Mouse (Mus musculus): Measurements from ENCODE around the gene Sipa1l2. TPM values are rescaled to one million over a fixed set of nuclear protein-coding genes. Genes with fewer than 3 reads are reported as not detected.

Sipa1l2 gene
- polyA plus RNA-seq, 1 experiment from 2014 or later = 4.9 TPM

DNA sequence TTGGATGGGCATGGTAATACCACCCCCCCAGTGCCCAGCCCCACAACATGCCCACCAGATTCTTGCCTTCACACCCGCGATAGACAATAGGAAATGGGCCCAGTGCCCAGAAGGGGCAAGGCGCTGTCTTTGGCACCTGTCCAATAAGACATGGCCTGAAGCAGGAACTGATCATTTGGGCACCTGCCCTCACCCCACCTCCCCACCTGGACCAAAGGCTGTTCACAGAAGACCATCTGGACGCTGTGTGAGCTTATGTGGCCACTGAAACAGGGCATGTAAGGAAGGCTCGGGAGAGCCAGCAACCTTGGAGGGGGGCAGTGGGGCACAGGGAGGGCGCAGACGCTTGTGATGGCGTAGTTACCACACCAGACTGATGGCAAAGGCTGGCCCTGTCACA is 174.6 kb downstream of the Sipa1l2 start:
- Histone ChIP-seq H3K4me3 (ENCODE audit: low read length) (no peak overlapping the region), H3K27ac (ENCODE audit: low read length) (no peak overlapping the region), H3K9me3 (ENCODE audit: control insufficient read depth, low read length) (no peaks in the 10 kb centered on the region), H3K27me3 (replicated peaks; ENCODE audit: control insufficient read depth, insufficient read depth, low read length) (no peaks in the 10 kb centered on the region), H3K4me1 (ENCODE audit: control insufficient read depth, insufficient read depth, low read length) (peaks cover 6% of the 10 kb centered on the region), H3K9ac (ENCODE audit: low read depth, low read length) (no peak overlapping the region), H3K36me3 (ENCODE audit: control insufficient read depth, insufficient read depth, low read length) (no peaks in the 10 kb centered on the region), H3K4me2 (ENCODE audit: low read depth, low read length) (no peak overlapping the region)
- WGBS = 75% methylated on average over 8 of the region's 8 CpGs
- no peak for ATAC-seq

DNA sequence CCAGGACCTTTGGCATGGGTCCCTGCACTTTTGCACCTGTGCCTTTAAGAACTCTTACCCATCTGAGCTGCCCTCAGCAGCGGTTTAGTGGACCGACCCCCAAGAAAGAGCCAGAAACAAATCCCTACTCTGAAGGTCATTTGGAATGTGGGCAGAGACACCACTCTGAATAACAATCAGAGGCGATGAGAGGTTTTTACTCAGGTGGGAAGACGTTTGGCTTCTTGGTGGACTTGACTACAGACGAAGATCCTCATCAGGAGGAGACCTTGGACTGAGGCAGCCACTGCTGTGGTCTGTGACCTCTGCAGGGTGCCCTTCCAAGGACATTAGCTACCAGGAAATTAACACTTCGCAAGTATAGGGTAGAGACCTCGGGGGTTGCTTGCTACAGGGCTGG is 177.9 kb downstream of the Sipa1l2 start:
- Histone ChIP-seq H3K27me3 (replicated peaks; ENCODE audit: control insufficient read depth, insufficient read depth, low read length) (no peaks in the 10 kb centered on the region), H3K4me2 (ENCODE audit: low read depth, low read length) (no peak overlapping the region), H3K27ac (ENCODE audit: low read length) (no peak overlapping the region), H3K4me3 (ENCODE audit: low read length) (no peak overlapping the region), H3K9ac (ENCODE audit: low read depth, low read length) (no peak overlapping the region), H3K4me1 (ENCODE audit: control insufficient read depth, insufficient read depth, low read length) (peaks cover 20% of the 10 kb centered on the region), H3K9me3 (ENCODE audit: control insufficient read depth, low read length) (no peaks in the 10 kb centered on the region), H3K36me3 (ENCODE audit: control insufficient read depth, insufficient read depth, low read length) (no peaks in the 10 kb centered on the region)
- WGBS = 61% methylated on average over 7 of the region's 7 CpGs
- no peak for ATAC-seq

DNA sequence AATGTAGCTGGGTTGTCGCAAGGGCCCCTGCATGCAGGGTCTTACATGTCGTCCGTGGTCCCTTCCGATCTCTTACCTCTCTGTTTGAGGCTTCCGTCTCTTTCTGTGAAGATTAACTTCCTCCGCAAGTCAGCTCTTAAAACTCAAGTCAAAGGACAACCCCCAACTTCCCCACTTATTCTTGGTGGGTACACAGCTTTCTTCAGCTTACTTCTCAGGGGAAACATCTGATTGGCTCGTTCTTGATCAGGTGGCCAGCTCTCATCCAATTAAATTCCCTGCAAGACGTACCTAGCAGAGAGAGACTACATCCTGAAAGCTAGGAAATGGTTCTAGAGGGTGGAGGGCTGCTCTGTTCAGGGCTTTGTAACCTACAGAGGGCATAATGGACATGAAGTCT is 178.3 kb downstream of the Sipa1l2 start:
- ATAC-seq = no peak
- Histone ChIP-seq H3K27me3 (replicated peaks; ENCODE audit: control insufficient read depth, insufficient read depth, low read length) (no peaks in the 10 kb centered on the region), H3K4me2 (ENCODE audit: low read depth, low read length) (no peak overlapping the region), H3K9ac (ENCODE audit: low read depth, low read length) (no peak overlapping the region), H3K36me3 (ENCODE audit: control insufficient read depth, insufficient read depth, low read length) (no peaks in the 10 kb centered on the region), H3K4me3 (ENCODE audit: low read length) (no peak overlapping the region), H3K4me1 (ENCODE audit: control insufficient read depth, insufficient read depth, low read length) (peaks cover 20% of the 10 kb centered on the region), H3K9me3 (ENCODE audit: control insufficient read depth, low read length) (no peaks in the 10 kb centered on the region), H3K27ac (ENCODE audit: low read length) (no peak overlapping the region)
- whole genome bisulfite sequencing = 68% methylated on average over 8 of the region's 8 CpGs

- 62% methylated on average over 6 of the region's 6 CpGs for WGBS
- Histone ChIP-seq H3K4me1 (ENCODE audit: control insufficient read depth, insufficient read depth, low read length) (peaks cover 25% of the 10 kb centered on the region), H3K4me3 (ENCODE audit: low read length) (no peak overlapping the region), H3K27ac (ENCODE audit: low read length) (no peak overlapping the region), H3K27me3 (replicated peaks; ENCODE audit: control insufficient read depth, insufficient read depth, low read length) (no peaks in the 10 kb centered on the region), H3K36me3 (ENCODE audit: control insufficient read depth, insufficient read depth, low read length) (no peaks in the 10 kb centered on the region), H3K9ac (ENCODE audit: low read depth, low read length) (no peak overlapping the region), H3K4me2 (ENCODE audit: low read depth, low read length) (no peak overlapping the region), H3K9me3 (ENCODE audit: control insufficient read depth, low read length) (no peaks in the 10 kb centered on the region)
- ATAC-seq = no peak
Measured at GRCm38 (mm10) chr8:125390506-125390895, 179.1 kb downstream of the Sipa1l2 start.

DNA sequence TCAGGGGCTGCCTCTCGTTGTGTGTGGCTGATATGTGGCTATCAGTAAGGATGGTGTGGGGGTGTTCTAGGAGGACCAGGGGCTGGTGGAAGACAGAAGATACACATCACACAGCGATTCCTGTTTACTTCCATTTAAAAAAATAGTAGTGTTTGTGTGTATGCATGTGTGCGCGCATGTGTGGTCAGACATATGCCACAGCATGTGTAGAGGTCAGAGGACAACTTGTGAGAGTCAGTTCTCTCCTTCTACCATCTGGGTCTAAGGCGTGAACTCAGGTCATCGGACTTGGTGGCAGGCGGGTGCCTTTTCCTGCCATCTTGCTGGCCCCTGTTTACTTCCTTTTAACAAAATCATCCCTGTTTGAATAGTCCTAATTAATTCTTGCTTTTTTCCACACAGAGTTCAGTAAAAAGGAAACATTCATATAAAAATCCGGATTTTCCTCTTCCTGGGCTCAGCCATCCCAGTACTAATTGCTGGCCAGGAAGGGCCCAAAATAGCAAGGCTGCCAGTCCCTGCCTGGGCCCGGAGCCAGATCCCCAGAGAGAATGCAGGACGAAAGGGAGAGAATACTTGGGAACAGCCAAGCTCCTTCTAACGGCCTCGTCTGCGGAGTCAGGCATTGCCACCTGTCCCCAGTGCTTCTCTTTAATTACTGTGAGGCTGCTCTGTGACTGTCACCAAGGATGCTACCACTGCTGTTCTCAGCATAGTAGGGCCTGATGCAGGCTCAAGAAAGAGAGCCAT is 179.7 kb downstream of the Sipa1l2 start:
- H3K4me3 ChIP-seq (ENCODE audit: low read length) = no peak overlapping the region
- no peak overlapping the region for H3K9ac ChIP-seq (ENCODE audit: low read depth, low read length)
- no peaks in the 10 kb centered on the region for H3K9me3 ChIP-seq (ENCODE audit: control insufficient read depth, low read length)
- 64% methylated on average over 13 of the region's 13 CpGs for WGBS
- no peaks in the 10 kb centered on the region for H3K27me3 ChIP-seq (replicated peaks; ENCODE audit: control insufficient read depth, insufficient read depth, low read length)
- ATAC-seq = no peak
- no peaks in the 10 kb centered on the region for H3K36me3 ChIP-seq (ENCODE audit: control insufficient read depth, insufficient read depth, low read length)
- H3K4me1 ChIP-seq (ENCODE audit: control insufficient read depth, insufficient read depth, low read length) = peaks cover 27% of the 10 kb centered on the region
- H3K27ac ChIP-seq (ENCODE audit: low read length) = 0 out of 2 replicates have a peak overlapping the region, but pooled peaks have one; percentile 25
- H3K4me2 ChIP-seq (ENCODE audit: low read depth, low read length) = no peak overlapping the region

DNA sequence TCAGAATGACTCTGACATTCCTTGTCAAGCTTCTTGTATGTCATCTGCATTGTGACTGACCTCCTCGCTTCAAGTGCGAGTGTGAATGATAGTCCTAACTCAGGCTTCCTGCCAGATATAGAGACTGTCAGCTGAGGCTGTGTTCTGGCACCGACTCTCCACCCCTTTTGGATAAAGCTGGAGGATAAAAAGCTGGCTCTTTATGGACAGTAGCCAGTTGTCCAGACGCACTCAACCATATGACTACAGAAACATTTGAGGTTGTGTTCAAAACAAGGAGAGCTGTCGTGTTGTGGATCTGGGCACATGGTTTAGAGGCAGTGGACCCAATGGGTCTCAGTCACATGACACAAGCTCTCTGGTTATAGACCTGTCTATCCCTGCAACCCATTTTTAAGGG is 180.3 kb downstream of the Sipa1l2 start:
- ATAC-seq = peak; percentile 27; the same call in 1 of the 2 replicates
- Histone ChIP-seq H3K9ac (ENCODE audit: low read depth, low read length) (no peak overlapping the region), H3K27ac (ENCODE audit: low read length) (0 out of 2 replicates have a peak overlapping the region, but pooled peaks have one; percentile 25), H3K4me1 (ENCODE audit: control insufficient read depth, insufficient read depth, low read length) (peaks cover 27% of the 10 kb centered on the region), H3K27me3 (replicated peaks; ENCODE audit: control insufficient read depth, insufficient read depth, low read length) (no peaks in the 10 kb centered on the region), H3K4me2 (ENCODE audit: low read depth, low read length) (no peak overlapping the region), H3K9me3 (ENCODE audit: control insufficient read depth, low read length) (no peaks in the 10 kb centered on the region), H3K4me3 (ENCODE audit: low read length) (no peak overlapping the region), H3K36me3 (ENCODE audit: control insufficient read depth, insufficient read depth, low read length) (no peaks in the 10 kb centered on the region)
- 38% methylated on average over 5 of the region's 5 CpGs for WGBS

DNA sequence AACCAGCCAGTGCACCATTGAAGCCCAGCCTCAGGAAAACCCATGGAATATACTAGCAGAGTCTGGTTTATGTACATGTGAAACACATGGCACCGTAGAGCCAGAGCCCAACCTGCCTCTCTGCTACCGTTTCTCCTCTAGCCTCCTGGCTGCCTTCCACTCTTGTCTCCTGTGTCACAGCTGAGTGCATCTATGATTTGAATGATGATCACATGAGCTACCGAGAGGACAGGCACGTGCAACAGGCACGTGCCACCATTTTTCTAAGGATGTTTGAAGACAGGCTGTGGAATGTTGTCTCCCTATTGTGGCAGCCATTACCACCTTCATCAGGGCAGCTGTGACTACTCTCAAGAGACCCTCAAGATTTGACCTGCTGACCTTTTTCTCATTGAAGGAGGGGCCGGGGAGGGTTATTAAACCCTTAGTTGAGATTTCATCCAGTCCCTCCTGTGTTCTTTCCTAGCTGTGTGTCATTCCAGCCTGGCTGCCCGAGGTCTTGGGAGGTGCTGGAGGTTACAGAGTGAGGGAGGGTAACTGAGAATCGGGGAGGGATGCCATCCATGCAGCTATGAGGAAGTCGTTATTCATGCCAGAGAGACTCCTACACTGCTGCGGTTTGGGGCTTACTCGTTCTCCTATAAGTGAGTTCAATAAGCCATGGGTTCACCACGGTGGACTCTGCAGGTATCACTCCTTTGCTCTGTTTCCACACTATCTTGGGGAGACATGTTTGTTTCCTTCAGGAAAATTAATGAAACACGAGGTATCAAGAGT is 181.0 kb downstream of the Sipa1l2 start:
- no peak for ATAC-seq

GRCm38 (mm10) chr8:125385519-125386150 is 184.0 kb downstream of the Sipa1l2 start:
- no peak overlapping the region for H3K4me3 ChIP-seq (ENCODE audit: low read length)
- no peaks in the 10 kb centered on the region for H3K36me3 ChIP-seq (ENCODE audit: control insufficient read depth, insufficient read depth, low read length)
- no peak overlapping the region for H3K4me2 ChIP-seq (ENCODE audit: low read depth, low read length)
- no peaks in the 10 kb centered on the region for H3K27me3 ChIP-seq (replicated peaks; ENCODE audit: control insufficient read depth, insufficient read depth, low read length)
- WGBS = 25% methylated on average over 6 of the region's 6 CpGs
- peaks cover 25% of the 10 kb centered on the region for H3K4me1 ChIP-seq (ENCODE audit: control insufficient read depth, insufficient read depth, low read length)
- ATAC-seq = peak; percentile 71
- H3K9me3 ChIP-seq (ENCODE audit: control insufficient read depth, low read length) = no peaks in the 10 kb centered on the region
- H3K27ac ChIP-seq (ENCODE audit: low read length) = no peak overlapping the region; the same call in 1 of the 2 replicates
- no peak overlapping the region for H3K9ac ChIP-seq (ENCODE audit: low read depth, low read length)

More for the DNA sequence above, 181.0 kb downstream of the Sipa1l2 start:
- H3K4me1 ChIP-seq (ENCODE audit: control insufficient read depth, insufficient read depth, low read length) = peaks cover 27% of the 10 kb centered on the region
- no peak overlapping the region for H3K4me3 ChIP-seq (ENCODE audit: low read length)
- WGBS = 49% methylated on average over 13 of the region's 13 CpGs
- H3K9ac ChIP-seq (ENCODE audit: low read depth, low read length) = no peak overlapping the region
- H3K27me3 ChIP-seq (replicated peaks; ENCODE audit: control insufficient read depth, insufficient read depth, low read length) = no peaks in the 10 kb centered on the region
- H3K4me2 ChIP-seq (ENCODE audit: low read depth, low read length) = no peak overlapping the region
- H3K9me3 ChIP-seq (ENCODE audit: control insufficient read depth, low read length) = no peaks in the 10 kb centered on the region
- no peak overlapping the region for H3K27ac ChIP-seq (ENCODE audit: low read length)
- no peaks in the 10 kb centered on the region for H3K36me3 ChIP-seq (ENCODE audit: control insufficient read depth, insufficient read depth, low read length)

GRCm38 (mm10) chr8:125384551-125385183 is 184.9 kb downstream of the Sipa1l2 start:
- Histone ChIP-seq H3K4me1 (ENCODE audit: control insufficient read depth, insufficient read depth, low read length) (peaks cover 17% of the 10 kb centered on the region), H3K9me3 (ENCODE audit: control insufficient read depth, low read length) (no peaks in the 10 kb centered on the region), H3K27ac (ENCODE audit: low read length) (no peak overlapping the region), H3K27me3 (replicated peaks; ENCODE audit: control insufficient read depth, insufficient read depth, low read length) (no peaks in the 10 kb centered on the region), H3K4me3 (ENCODE audit: low read length) (no peak overlapping the region), H3K4me2 (ENCODE audit: low read depth, low read length) (no peak overlapping the region), H3K9ac (ENCODE audit: low read depth, low read length) (no peak overlapping the region), H3K36me3 (ENCODE audit: control insufficient read depth, insufficient read depth, low read length) (no peaks in the 10 kb centered on the region)
- ATAC-seq = no peak
- 90% methylated on average over 4 of the region's 4 CpGs for WGBS
